Mouse (Mus musculus) spleen, adult 2 months (tissue): ENCODE measurements around the gene Spsb2. TPM values are rescaled to one million over a fixed set of nuclear protein-coding genes. Genes with fewer than 3 reads are reported as not detected.

ENCODE experiments used
- DNase-seq, 2 experiments: peaks; one replicate each; pipeline versions ENCODE4 v3.0.0 to v3.0.0-alpha.2; 2012 to 2021; ENCODE audit warnings: low spot score in 2 of 2, low read depth in 1 of 2
- H3K27ac ChIP-seq: fragments of 200-500 bp; 2 replicates; pipeline ENCODE4 v1.5.1; 2012; ENCODE audit warnings: low read length, inconsistent platforms; ENCODE audit not compliant: insufficient read depth
- H3K27me3 ChIP-seq: fragments of 200-500 bp; 2 replicates; pipeline ENCODE4 v1.6.1; 2012; ENCODE audit warnings: mild to moderate bottlenecking, moderate library complexity, low read length, inconsistent platforms; ENCODE audit not compliant: control insufficient read depth, insufficient read depth
- H3K36me3 ChIP-seq: fragments of 200-500 bp; 2 replicates; pipeline ENCODE4 v1.6.1; 2012; ENCODE audit warnings: mild to moderate bottlenecking, low read length, inconsistent platforms; ENCODE audit not compliant: control insufficient read depth, insufficient read depth
- H3K4me1 ChIP-seq: fragments of 200-500 bp; 2 replicates; pipeline ENCODE4 v1.6.1; 2011; ENCODE audit warnings: inconsistent platforms; ENCODE audit not compliant: control insufficient read depth, insufficient read depth, insufficient read length
- H3K4me3 ChIP-seq: fragments of 200-500 bp; 2 replicates; pipeline ENCODE4 v1.5.1; 2011; ENCODE audit warnings: mild to moderate bottlenecking, inconsistent platforms; ENCODE audit not compliant: insufficient read depth, insufficient read length; ENCODE audit errors: extremely low read depth
- CTCF ChIP-seq: fragments of 200-500 bp; IDR thresholded peaks from 2 replicates; pipeline ENCODE4 v1.5.1; 2011; ENCODE audit warnings: mild to moderate bottlenecking, inconsistent platforms; ENCODE audit not compliant: insufficient read depth, insufficient read length, insufficient replicate concordance; ENCODE audit errors: extremely low read depth
- POLR2A ChIP-seq: fragments of 200-500 bp; IDR thresholded peaks from 2 replicates; pipeline ENCODE4 v1.6.1; 2011; ENCODE audit warnings: low read depth, low read length, inconsistent platforms
- WGBS: fragments of 180-500 bp; shearing (Covaris S2); methylation state at CpG from one replicate; pipeline ENCODE4 v1.1.7; 2018; 5-methylcytosine and 5-hydroxymethylcytosine counted together
- polyA plus RNA-seq: library from polyadenylated mRNA; depleted of rRNA; stranded (reverse); fragments of >200 nt; gene quantifications from 2 replicates; pipeline ENCODE4 v1.2.3, GENCODE M21; 2012; rRNA removed

Spsb2 gene
- polyA plus RNA-seq, result 10.3 and 13.5 TPM in 2 replicates

DNA sequence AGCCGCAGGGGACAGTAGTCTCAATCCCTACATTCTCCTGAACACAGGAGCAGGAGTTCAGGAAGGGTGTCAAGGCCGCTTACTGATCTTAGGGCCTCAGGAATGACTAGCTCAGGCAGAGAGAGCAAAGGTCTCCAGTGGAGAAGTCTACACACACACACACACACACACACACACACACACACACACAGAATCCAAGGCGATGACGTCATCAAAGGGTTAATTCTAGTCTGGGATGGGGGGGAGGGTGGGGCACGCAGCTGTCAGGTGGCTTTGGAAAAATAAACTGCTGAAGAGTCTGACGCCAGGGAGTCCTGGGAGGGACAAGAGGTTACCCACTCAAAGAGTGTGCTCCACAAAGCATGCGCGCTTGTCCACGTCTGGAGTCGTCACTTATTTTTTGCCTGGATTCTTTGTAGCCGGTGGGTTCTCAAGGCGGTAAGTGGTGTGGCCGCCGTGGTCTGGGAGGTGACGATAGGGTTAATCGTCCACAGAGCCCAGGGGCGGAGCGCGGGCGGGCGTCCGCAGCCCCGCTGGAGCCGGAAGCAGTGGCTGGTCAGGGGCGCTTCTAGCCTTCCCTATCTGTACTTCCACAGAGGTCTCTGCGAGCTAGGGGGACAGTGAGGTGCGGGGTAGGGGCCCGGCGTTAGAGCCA, at the start of gene Spsb2:
Gene Spsb2 (plus strand): TSS at position 304 of the 655 bp plus-strand sequence.
- Histone ChIP-seq H3K4me1 (peaks cover 8% of the 10 kb centered on the region), H3K27me3 (no peaks in the 10 kb centered on the region), H3K36me3 (peaks cover 4% of the 10 kb centered on the region), H3K4me3 (peak within 1 kb of the TSS; percentile 77), H3K27ac (peak within 1 kb of the TSS; percentile 64)
- DNase-seq, result peak in 1 of 2 experiments; percentile 58
- TF ChIP-seq POLR2A (no peak), CTCF (no peak)
- 6% methylated on average over 29 of the region's 29 CpGs for WGBS

- 49% methylated on average over 2 of the region's 2 CpGs for WGBS
Observed at GRCm38 (mm10) chr6:124758849-124759232, 49.6 kb upstream of the Spsb2 start.

GRCm38 (mm10) chr6:124759259-124759658, 49.2 kb upstream of the Spsb2 start:
- H3K36me3 ChIP-seq, result no peaks in the 10 kb centered on the region
- TF ChIP-seq CTCF (peak; percentile 95; the same call in 1 of the 2 replicates), POLR2A (no peak)
- H3K4me3 ChIP-seq, result no peak overlapping the region
- no peaks in the 10 kb centered on the region; the same call in 1 of the 2 replicates for H3K4me1 ChIP-seq
- peak; percentile 77 to 85 for DNase-seq
- H3K27me3 ChIP-seq, result no peaks in the 10 kb centered on the region
- no peak overlapping the region for H3K27ac ChIP-seq
- 4% methylated on average over 5 of the region's 5 CpGs for WGBS

More at GRCm38 (mm10) chr6:124758849-124759232, 49.6 kb upstream of the Spsb2 start:
- DNase-seq, result no peak
- H3K36me3 ChIP-seq, result no peaks in the 10 kb centered on the region
- no peaks in the 10 kb centered on the region for H3K27me3 ChIP-seq
- H3K4me1 ChIP-seq, result no peaks in the 10 kb centered on the region; the same call in 1 of the 2 replicates
- no peak for TF ChIP-seq POLR2A
- no peak for TF ChIP-seq CTCF
- H3K27ac ChIP-seq, result no peak overlapping the region
- no peak overlapping the region for H3K4me3 ChIP-seq

- no peak for TF ChIP-seq POLR2A
- TF ChIP-seq CTCF, result no peak
- peaks cover 9% of the 10 kb centered on the region; the same call in 1 of the 2 replicates for H3K4me1 ChIP-seq
- no peak overlapping the region for H3K4me3 ChIP-seq
- H3K27me3 ChIP-seq, result peaks cover 7% of the 10 kb centered on the region
- H3K36me3 ChIP-seq, result no peaks in the 10 kb centered on the region
- no peak for DNase-seq
- no peak overlapping the region for H3K27ac ChIP-seq
- WGBS, result 87% methylated on average over 7 of the region's 7 CpGs
Observed at GRCm38 (mm10) chr6:124765951-124766350, 42.5 kb upstream of the Spsb2 start.

GRCm38 (mm10) chr6:124767536-124767919, 40.9 kb upstream of the Spsb2 start:
- Histone ChIP-seq H3K4me3 (no peak overlapping the region), H3K27ac (no peak overlapping the region), H3K27me3 (peaks cover 7% of the 10 kb centered on the region), H3K4me1 (peaks cover 9% of the 10 kb centered on the region; the same call in 1 of the 2 replicates), H3K36me3 (no peaks in the 10 kb centered on the region)
- TF ChIP-seq CTCF, result no peak
- no peak for DNase-seq
- WGBS, result 94% methylated on average over 4 of the region's 4 CpGs

DNA sequence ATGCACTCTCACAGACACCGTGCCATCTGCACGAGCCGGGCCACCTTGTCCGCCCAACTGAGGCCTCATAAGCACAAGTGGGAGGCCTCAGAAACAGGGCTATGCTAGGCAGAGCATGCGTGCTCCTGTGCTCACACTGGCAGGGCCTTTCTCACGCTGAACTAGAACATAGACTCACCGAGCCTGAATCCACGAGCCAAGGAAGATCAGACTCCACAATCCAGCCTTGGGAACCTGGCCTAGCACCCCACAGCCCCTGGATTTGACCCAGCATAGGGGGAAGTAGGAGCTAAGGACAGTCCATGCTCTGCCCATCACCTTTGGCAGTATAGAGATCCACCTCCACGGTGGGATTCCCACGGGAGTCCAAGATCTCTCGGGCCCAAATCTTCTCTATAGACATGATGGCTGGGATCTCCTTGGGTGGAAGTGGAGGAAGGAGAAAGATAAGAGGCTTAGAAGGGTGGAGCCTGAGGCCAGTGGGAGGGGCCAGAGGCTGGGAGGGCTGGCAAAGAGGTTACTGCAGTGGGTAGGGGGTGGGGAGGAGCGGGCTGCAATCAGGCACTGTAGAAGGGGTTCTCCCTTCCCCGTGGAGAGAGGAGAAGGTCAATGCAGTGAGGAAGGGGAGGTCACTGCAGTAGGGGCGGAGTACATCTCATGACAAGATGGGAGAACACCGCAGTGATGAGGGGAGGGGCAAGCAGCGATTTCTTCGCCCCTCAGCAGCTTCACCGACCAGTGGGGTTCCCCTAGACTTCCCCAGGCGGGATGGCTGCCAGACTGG, 40.3 kb upstream of the Spsb2 start:
- 63% methylated on average over 19 of the region's 19 CpGs for WGBS
- H3K27ac ChIP-seq, result no peak overlapping the region
- H3K4me3 ChIP-seq, result no peak overlapping the region
- TF ChIP-seq CTCF (no peak), POLR2A (no peak)
- H3K27me3 ChIP-seq, result peaks cover 7% of the 10 kb centered on the region
- no peaks in the 10 kb centered on the region for H3K36me3 ChIP-seq
- DNase-seq, result no peak
- peaks cover 9% of the 10 kb centered on the region; the same call in 1 of the 2 replicates for H3K4me1 ChIP-seq
